Mouse (Mus musculus) intestine, embryonic 14.5 days (tissue): ENCODE measurements around the gene Gm11213. TPM values are rescaled to one million over a fixed set of nuclear protein-coding genes. Genes with fewer than 3 reads are reported as not detected.

Experiments used
- ATAC-seq: fragments of 200-750 bp; cut with Nextera tagmentation; replicated peaks from 2 replicates; pipeline ENCODE4 v1.8.0; 2017; ENCODE audit warnings: low read depth, moderate number of reproducible peaks, moderate TSS enrichment, moderate library complexity; ENCODE audit not compliant: low FRiP score, low TSS enrichment
- DNase-seq: peaks from one replicate; pipeline ENCODE4 v3.0.0-alpha.2; 2018; ENCODE audit warnings: low spot score
- H3K27ac ChIP-seq: fragments of 300-500 bp; sonication (generic); 2 replicates; pipeline ENCODE4 v1.5.1; 2014; ENCODE audit warnings: low read depth, mild to moderate bottlenecking, control low read depth
- H3K27me3 ChIP-seq: fragments of 300-500 bp; sonication (generic); replicated peaks from 2 replicates; pipeline ENCODE4 v1.6.1; 2014; ENCODE audit warnings: low read length, control low read depth; ENCODE audit not compliant: control insufficient read depth, insufficient read depth
- H3K36me3 ChIP-seq: fragments of 300-500 bp; sonication (generic); 2 replicates; pipeline ENCODE4 v1.6.1; 2014; ENCODE audit warnings: low read length, control low read depth; ENCODE audit not compliant: control insufficient read depth, insufficient read depth
- H3K4me1 ChIP-seq: fragments of 300-500 bp; sonication (generic); replicated peaks from 2 replicates; pipeline ENCODE4 v1.6.1; 2014; ENCODE audit warnings: low read length, control low read depth, mixed read lengths; ENCODE audit not compliant: control insufficient read depth, insufficient read depth
- H3K4me2 ChIP-seq: fragments of 300-500 bp; sonication (generic); 2 replicates; pipeline ENCODE4 v1.6.1; 2014; ENCODE audit warnings: low read length
- H3K4me3 ChIP-seq: fragments of 300-500 bp; sonication (generic); 2 replicates; pipeline ENCODE4 v1.5.1; 2014; ENCODE audit warnings: low read depth, low read length, control low read depth, mixed read lengths
- H3K9ac ChIP-seq: fragments of 300-500 bp; sonication (generic); 2 replicates; pipeline ENCODE4 v1.6.1; 2014; ENCODE audit warnings: mild to moderate bottlenecking, low read length
- H3K9me3 ChIP-seq: fragments of 300-500 bp; sonication (generic); 2 replicates; pipeline ENCODE4 v1.6.1; 2016; ENCODE audit warnings: low read length, control low read depth; ENCODE audit not compliant: control insufficient read depth
- WGBS: fragments of 180-500 bp; shearing (Covaris S2); extraction: QIAGEN DNeasy Blood & Tissue Kit; methylation state at CpG from one replicate; pipeline ENCODE4 v1.1.7; 2014; 5-methylcytosine and 5-hydroxymethylcytosine counted together
- polyA plus RNA-seq: library from polyadenylated mRNA; unstranded; fragments of >200 nt; fragmentation: Nextera tagmentation; extraction: Ambion mirVana; gene quantifications from 2 replicates; pipeline ENCODE4 v1.2.1, GENCODE M21; 2014

Gene Gm11213
- polyA plus RNA-seq, 1 experiment from 2014 or later, result not detected

GRCm38 (mm10) chr4:63547799-63548198 lies 57.3 kb downstream of the Gm11213 start:
- Histone ChIP-seq H3K9me3 (no peaks in the 10 kb centered on the region), H3K36me3 (peaks cover 39% of the 10 kb centered on the region), H3K27me3 (no peaks in the 10 kb centered on the region), H3K27ac (no peak overlapping the region), H3K4me1 (peaks cover 24% of the 10 kb centered on the region), H3K9ac (no peak overlapping the region), H3K4me2 (no peak overlapping the region), H3K4me3 (no peak overlapping the region)
- no peak for ATAC-seq
- 76% methylated on average over 1 of the region's 1 CpGs for WGBS
- DNase-seq, result no peak

Other genes with a start within 250 kb of the Gm11213 start
- gene Orm3, start 249.1 kb downstream of the Gm11213 start, polyA plus RNA-seq, result not detected in 2 replicates
- not detected in 2 replicates for gene Orm2, start 242.8 kb downstream of the Gm11213 start, polyA plus RNA-seq
- gene Akna, start 201.9 kb downstream of the Gm11213 start, polyA plus RNA-seq, result 6.4 and 6.8 TPM in 2 replicates
- 3.1 and 4.0 TPM in 2 replicates for gene Whrn, start 109.3 kb downstream of the Gm11213 start, polyA plus RNA-seq
- gene Atp6v1g1, start 60.5 kb downstream of the Gm11213 start, polyA plus RNA-seq, result 264 and 277 TPM in 2 replicates
- 11.3 and 11.9 TPM in 2 replicates for gene Tmem268, start 46.5 kb downstream of the Gm11213 start, polyA plus RNA-seq
- not detected in 2 replicates for gene Tex48, start 17.2 kb upstream of the Gm11213 start, polyA plus RNA-seq
- gene Gm11214, start 58.1 kb upstream of the Gm11213 start, polyA plus RNA-seq, result not detected in 2 replicates
- gene Tnfsf15, start 139.9 kb upstream of the Gm11213 start, polyA plus RNA-seq, result 0.17 and 0.27 TPM in 2 replicates